Mouse (Mus musculus): ENCODE results near the gene Crim1. TPM values are rescaled to one million over a fixed set of nuclear protein-coding genes. Genes with fewer than 3 reads are reported as not detected.

Gene Crim1
- polyA plus RNA-seq, 1 experiment, result 7.1 TPM

- peaks cover 6% of the 10 kb centered on the region for H3K79me3 ChIP-seq (ENCODE audit: low read depth)
- TF ChIP-seq MYOD1 (IDR thresholded peaks at IDR 0.05; ENCODE audit: control insufficient read depth, insufficient read length, low read depth), result no peak
- TF ChIP-seq FOSL1 (IDR thresholded peaks at IDR 0.05; ENCODE audit: insufficient read depth, low read length, poor library complexity, severe bottlenecking), result no peak
- no peak for TF ChIP-seq CTCF (IDR thresholded peaks at IDR 0.05; ENCODE audit: control insufficient read depth, insufficient read depth, insufficient read length)
- TF ChIP-seq USF1 (IDR thresholded peaks at IDR 0.05; ENCODE audit: low read depth), result no peak
- no peak for TF ChIP-seq MYOG (IDR thresholded peaks at IDR 0.05; ENCODE audit: control insufficient read depth, extremely low read depth, insufficient read length)
- no peak for TF ChIP-seq MAX (IDR thresholded peaks at IDR 0.05)
- no peak for TF ChIP-seq CEBPB (IDR thresholded peaks at IDR 0.05; ENCODE audit: low read depth)
- no peaks in the 10 kb centered on the region for H3K36me3 ChIP-seq (ENCODE audit: control insufficient read depth, insufficient read depth)
Observed at GRCm38 (mm10) chr17:78271731-78272130, 71.7 kb downstream of the Crim1 start.

GRCm38 (mm10) chr17:78272142-78272541 is 72.1 kb downstream of the Crim1 start:
- Histone ChIP-seq H3K79me3 (ENCODE audit: low read depth) (peaks cover 6% of the 10 kb centered on the region), H3K27me3 (ENCODE audit: control insufficient read depth, insufficient read depth, insufficient read length) (no peaks in the 10 kb centered on the region)

More at GRCm38 (mm10) chr17:78271731-78272130, 71.7 kb downstream of the Crim1 start:
- Histone ChIP-seq H3ac (ENCODE audit: control insufficient read depth, insufficient read length, low read depth) (no peak overlapping the region), H3K27me3 (ENCODE audit: control insufficient read depth, insufficient read depth, insufficient read length) (no peaks in the 10 kb centered on the region), H3K79me2 (ENCODE audit: control insufficient read depth, insufficient read depth) (peaks cover 14% of the 10 kb centered on the region), H3K4me3 (ENCODE audit: insufficient read depth, poor library complexity, severe bottlenecking) (no peak overlapping the region)

GRCm38 (mm10) chr17:78272713-78273483 is 72.8 kb downstream of the Crim1 start:
- H3K79me3 ChIP-seq (ENCODE audit: low read depth), result peaks cover 6% of the 10 kb centered on the region
- no peak for TF ChIP-seq MYOG (IDR thresholded peaks at IDR 0.05; ENCODE audit: control insufficient read depth, extremely low read depth, insufficient read length)
- TF ChIP-seq CTCF (IDR thresholded peaks at IDR 0.05; ENCODE audit: control insufficient read depth, insufficient read depth, insufficient read length), result no peak
- TF ChIP-seq FOSL1 (IDR thresholded peaks at IDR 0.05; ENCODE audit: insufficient read depth, low read length, poor library complexity, severe bottlenecking), result no peak
- no peak for TF ChIP-seq USF1 (IDR thresholded peaks at IDR 0.05; ENCODE audit: low read depth)
- TF ChIP-seq MAX (IDR thresholded peaks at IDR 0.05), result no peak
- TF ChIP-seq MYOD1 (IDR thresholded peaks at IDR 0.05; ENCODE audit: control insufficient read depth, insufficient read length, low read depth), result no peak
- no peak for TF ChIP-seq CEBPB (IDR thresholded peaks at IDR 0.05; ENCODE audit: low read depth)
- H3ac ChIP-seq (ENCODE audit: control insufficient read depth, insufficient read length, low read depth), result no peak overlapping the region
- peaks cover 14% of the 10 kb centered on the region for H3K79me2 ChIP-seq (ENCODE audit: control insufficient read depth, insufficient read depth)
- no peak overlapping the region for H3K4me3 ChIP-seq (ENCODE audit: insufficient read depth, poor library complexity, severe bottlenecking)
- no peaks in the 10 kb centered on the region for H3K27me3 ChIP-seq (ENCODE audit: control insufficient read depth, insufficient read depth, insufficient read length)
- H3K36me3 ChIP-seq (ENCODE audit: control insufficient read depth, insufficient read depth), result no peaks in the 10 kb centered on the region

More at GRCm38 (mm10) chr17:78272142-78272541, 72.1 kb downstream of the Crim1 start:
- Histone ChIP-seq H3ac (ENCODE audit: control insufficient read depth, insufficient read length, low read depth) (no peak overlapping the region), H3K4me3 (ENCODE audit: insufficient read depth, poor library complexity, severe bottlenecking) (no peak overlapping the region), H3K36me3 (ENCODE audit: control insufficient read depth, insufficient read depth) (no peaks in the 10 kb centered on the region), H3K79me2 (ENCODE audit: control insufficient read depth, insufficient read depth) (peaks cover 14% of the 10 kb centered on the region)
- TF ChIP-seq MYOD1 (IDR thresholded peaks at IDR 0.05; ENCODE audit: control insufficient read depth, insufficient read length, low read depth) (no peak), MAX (IDR thresholded peaks at IDR 0.05) (no peak), CTCF (IDR thresholded peaks at IDR 0.05; ENCODE audit: control insufficient read depth, insufficient read depth, insufficient read length) (no peak), USF1 (IDR thresholded peaks at IDR 0.05; ENCODE audit: low read depth) (no peak), FOSL1 (IDR thresholded peaks at IDR 0.05; ENCODE audit: insufficient read depth, low read length, poor library complexity, severe bottlenecking) (no peak)

- H3K27me3 ChIP-seq (ENCODE audit: control insufficient read depth, insufficient read depth, insufficient read length), result no peaks in the 10 kb centered on the region
- peaks cover 6% of the 10 kb centered on the region for H3K79me3 ChIP-seq (ENCODE audit: low read depth)
- no peaks in the 10 kb centered on the region for H3K36me3 ChIP-seq (ENCODE audit: control insufficient read depth, insufficient read depth)
- TF ChIP-seq USF1 (IDR thresholded peaks at IDR 0.05; ENCODE audit: low read depth), result no peak
- TF ChIP-seq FOSL1 (IDR thresholded peaks at IDR 0.05; ENCODE audit: insufficient read depth, low read length, poor library complexity, severe bottlenecking), result no peak
- no peak for TF ChIP-seq CTCF (IDR thresholded peaks at IDR 0.05; ENCODE audit: control insufficient read depth, insufficient read depth, insufficient read length)
- H3K79me2 ChIP-seq (ENCODE audit: control insufficient read depth, insufficient read depth), result peaks cover 14% of the 10 kb centered on the region
- H3K4me3 ChIP-seq (ENCODE audit: insufficient read depth, poor library complexity, severe bottlenecking), result no peak overlapping the region
- no peak overlapping the region for H3ac ChIP-seq (ENCODE audit: control insufficient read depth, insufficient read length, low read depth)
Observed at GRCm38 (mm10) chr17:78273875-78274274, 73.8 kb downstream of the Crim1 start.

- Histone ChIP-seq H3K36me3 (ENCODE audit: control insufficient read depth, insufficient read depth) (no peaks in the 10 kb centered on the region), H3K4me3 (ENCODE audit: insufficient read depth, poor library complexity, severe bottlenecking) (no peak overlapping the region), H3K79me2 (ENCODE audit: control insufficient read depth, insufficient read depth) (peaks cover 14% of the 10 kb centered on the region), H3K79me3 (ENCODE audit: low read depth) (peaks cover 6% of the 10 kb centered on the region), H3K27me3 (ENCODE audit: control insufficient read depth, insufficient read depth, insufficient read length) (no peaks in the 10 kb centered on the region), H3ac (ENCODE audit: control insufficient read depth, insufficient read length, low read depth) (no peak overlapping the region)
- no peak for TF ChIP-seq MAX (IDR thresholded peaks at IDR 0.05)
- TF ChIP-seq MYOD1 (IDR thresholded peaks at IDR 0.05; ENCODE audit: control insufficient read depth, insufficient read length, low read depth), result no peak
- TF ChIP-seq USF1 (IDR thresholded peaks at IDR 0.05; ENCODE audit: low read depth), result no peak
- no peak for TF ChIP-seq CTCF (IDR thresholded peaks at IDR 0.05; ENCODE audit: control insufficient read depth, insufficient read depth, insufficient read length)
- no peak for TF ChIP-seq CEBPB (IDR thresholded peaks at IDR 0.05; ENCODE audit: low read depth)
- no peak for TF ChIP-seq FOSL1 (IDR thresholded peaks at IDR 0.05; ENCODE audit: insufficient read depth, low read length, poor library complexity, severe bottlenecking)
- TF ChIP-seq MYOG (IDR thresholded peaks at IDR 0.05; ENCODE audit: control insufficient read depth, extremely low read depth, insufficient read length), result no peak
Observed at GRCm38 (mm10) chr17:78274609-78275506, 74.8 kb downstream of the Crim1 start.

All from C2C12 (cell line).